Mouse (Mus musculus): ENCODE data around the gene Rnf157.

DNA sequence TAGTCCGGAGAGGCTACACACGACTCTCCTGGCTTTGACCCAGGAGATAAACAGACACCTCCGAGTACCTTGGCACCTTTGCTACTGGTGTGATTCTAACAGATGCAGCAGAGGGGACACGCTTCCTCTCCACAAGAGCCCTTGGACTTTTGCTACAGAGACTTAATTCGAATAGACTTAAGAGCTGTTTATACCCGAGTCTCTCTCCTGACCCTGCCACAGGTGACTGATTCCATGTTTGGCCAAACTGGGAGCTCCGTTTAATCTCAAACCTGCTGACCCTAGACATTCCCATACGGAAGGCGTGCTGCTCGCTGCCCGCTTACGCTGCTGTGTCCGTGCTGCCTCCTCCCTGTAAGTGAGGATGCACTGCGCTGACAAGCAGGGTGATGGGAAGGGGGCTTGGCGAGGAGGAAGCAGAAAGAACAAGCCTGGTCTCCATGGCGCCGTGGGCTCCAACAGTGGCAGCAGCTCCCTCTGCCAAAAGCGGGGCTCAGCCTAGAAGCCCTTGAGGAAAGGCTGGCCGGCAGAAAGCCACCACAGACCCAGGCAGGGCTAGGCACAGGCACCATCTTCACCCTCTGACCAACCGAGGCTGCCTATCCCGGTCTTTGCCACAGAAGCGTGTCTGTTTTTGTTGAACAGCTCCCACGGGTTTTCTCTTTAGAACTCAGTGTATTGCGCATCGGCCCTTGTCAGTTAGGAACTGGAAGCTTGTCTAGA, 70.6 kb downstream of the Rnf157 start:
- no peak for TF ChIP-seq CTCF (IDR thresholded peaks at IDR 0.05; ENCODE audit: low read depth)
- no peak for TF ChIP-seq EP300 (IDR thresholded peaks at IDR 0.05; ENCODE audit: low read depth)
